Comparison of ENCODE assay signal across 32 mouse cellular contexts in genomic region chr4:83385091-83385490, GRCm38 (mm10).
"Had no signal": no experiment of that assay in that cellular context is flagged by ENCODE, and none has a peak within 500 bp of the region (broad histone marks: within the 10 kb centered on the region; RNA-seq: fewer than 3 reads in every experiment).

No protein-coding gene starts in this region.

- ATAC-seq: liver, embryonic 12.5 days; liver, postnatal 0 days; lung, postnatal 0 days; midbrain, embryonic 13.5 days; midbrain, embryonic 15.5 days; midbrain, embryonic 16.5 days had no signal

- H3K9ac ChIP-seq: limb, embryonic 12.5 days; limb, embryonic 13.5 days; limb, embryonic 15.5 days; liver, embryonic 12.5 days; liver, embryonic 13.5 days; liver, embryonic 14.5 days; liver, embryonic 15.5 days; liver, postnatal 0 days; lung, embryonic 14.5 days; lung, embryonic 15.5 days; midbrain, embryonic 12.5 days; midbrain, embryonic 13.5 days; midbrain, embryonic 15.5 days; neural tube, embryonic 12.5 days had no signal

- H3K36me3 ChIP-seq: limb, embryonic 10.5 days; limb, embryonic 12.5 days; limb, embryonic 13.5 days; limb, embryonic 15.5 days; liver, embryonic 12.5 days; liver, embryonic 13.5 days; liver, embryonic 15.5 days; lung, embryonic 15.5 days; midbrain, embryonic 10.5 days; midbrain, embryonic 12.5 days; midbrain, embryonic 13.5 days; midbrain, embryonic 15.5 days; neural tube, embryonic 12.5 days had no signal

- H3K27ac ChIP-seq: limb, embryonic 10.5 days; limb, embryonic 12.5 days; limb, embryonic 13.5 days; limb, embryonic 15.5 days; liver, embryonic 12.5 days; liver, embryonic 13.5 days; liver, embryonic 14.5 days; liver, embryonic 15.5 days; lung, embryonic 15.5 days; macrophage; midbrain, embryonic 10.5 days; midbrain, embryonic 12.5 days; midbrain, embryonic 13.5 days; midbrain, embryonic 15.5 days; neural tube, embryonic 12.5 days had no signal

- H3K9me3 ChIP-seq: limb, embryonic 10.5 days; limb, embryonic 15.5 days; liver, embryonic 12.5 days; liver, embryonic 13.5 days; liver, embryonic 15.5 days; lung, embryonic 15.5 days; midbrain, embryonic 10.5 days; midbrain, embryonic 13.5 days; midbrain, embryonic 15.5 days; neural tube, embryonic 12.5 days had no signal

- H3K27me3 ChIP-seq: limb, embryonic 12.5 days; limb, embryonic 13.5 days; limb, embryonic 15.5 days; liver, embryonic 12.5 days; liver, embryonic 13.5 days; liver, embryonic 15.5 days; lung, embryonic 15.5 days; midbrain, embryonic 12.5 days; midbrain, embryonic 13.5 days; midbrain, embryonic 15.5 days; neural tube, embryonic 12.5 days had no signal

- H3K4me1 ChIP-seq: limb, embryonic 10.5 days; limb, embryonic 12.5 days; limb, embryonic 13.5 days; limb, embryonic 15.5 days; liver, embryonic 12.5 days; liver, embryonic 13.5 days; liver, embryonic 15.5 days; lung, embryonic 15.5 days; megakaryocyte, embryonic 14.5 days; midbrain, embryonic 12.5 days; midbrain, embryonic 13.5 days; midbrain, embryonic 15.5 days; neural tube, embryonic 12.5 days had no signal

- H3K4me2 ChIP-seq: limb, embryonic 12.5 days; limb, embryonic 13.5 days; limb, embryonic 15.5 days; liver, embryonic 11.5 days; liver, embryonic 12.5 days; liver, embryonic 13.5 days; liver, embryonic 15.5 days; lung, embryonic 14.5 days; lung, embryonic 15.5 days; midbrain, embryonic 11.5 days; midbrain, embryonic 12.5 days; midbrain, embryonic 13.5 days; midbrain, embryonic 15.5 days; neural tube, embryonic 12.5 days had no signal

- H3K4me3 ChIP-seq: limb, embryonic 10.5 days; limb, embryonic 12.5 days; limb, embryonic 13.5 days; limb, embryonic 15.5 days; liver, embryonic 12.5 days; liver, embryonic 13.5 days; liver, embryonic 15.5 days; lung, embryonic 15.5 days; megakaryocyte, embryonic 14.5 days; midbrain, embryonic 10.5 days; midbrain, embryonic 12.5 days; midbrain, embryonic 13.5 days; midbrain, embryonic 15.5 days; myocyte; neural tube, embryonic 12.5 days had no signal

- DNase-seq: left cerebral cortex, postnatal 4 days; liver; liver, embryonic 13.5 days; liver, postnatal 0 days; lung, adult 18-20 months; lung, adult 2 months; lung, embryonic 14.5 days; lung, postnatal 10 days; lung, postnatal 14 days; lung, postnatal 36 days; lung, postnatal 4 days; midbrain, embryonic 14.5 days had no signal
